Mouse (Mus musculus) liver, embryonic 11.5 days (tissue): ENCODE measurements around the gene Rgs17. TPM values are rescaled to one million over a fixed set of nuclear protein-coding genes. Genes with fewer than 3 reads are reported as not detected.

Experiments
- ATAC-seq: fragments of 200-750 bp; cut with Nextera tagmentation; replicated peaks from 2 replicates; pipeline ENCODE4 v1.8.0; 2017; ENCODE audit warnings: moderate number of reproducible peaks, mild to moderate bottlenecking, moderate TSS enrichment, moderate library complexity; ENCODE audit not compliant: low FRiP score
- DNase-seq: peaks from one replicate; pipeline ENCODE4 v3.0.0-alpha.2; 2017; ENCODE audit warnings: low spot score
- H3K27ac ChIP-seq: fragments of 300-500 bp; sonication (generic); 2 replicates; pipeline ENCODE4 v1.5.1; 2014; ENCODE audit warnings: mild to moderate bottlenecking, low read depth, low read length, control low read depth
- H3K27me3 ChIP-seq: fragments of 300-500 bp; sonication (generic); replicated peaks from 2 replicates; pipeline ENCODE4 v1.6.1; 2014; ENCODE audit warnings: low read length, mixed read lengths; ENCODE audit not compliant: control insufficient read depth, insufficient read depth
- H3K36me3 ChIP-seq: fragments of 300-500 bp; sonication (generic); 2 replicates; pipeline ENCODE4 v1.6.1; 2014; ENCODE audit warnings: mild to moderate bottlenecking, low read length, moderate library complexity, mixed read lengths; ENCODE audit not compliant: control insufficient read depth, insufficient read depth
- H3K4me1 ChIP-seq: fragments of 300-500 bp; sonication (generic); replicated peaks from 2 replicates; pipeline ENCODE4 v1.6.1; 2014; ENCODE audit warnings: low read length, mixed read lengths; ENCODE audit not compliant: control insufficient read depth, insufficient read depth
- H3K4me2 ChIP-seq: fragments of 300-500 bp; sonication (generic); 2 replicates; pipeline ENCODE4 v1.6.1; 2014; ENCODE audit warnings: mild to moderate bottlenecking, control low read depth, moderate library complexity
- H3K4me3 ChIP-seq: fragments of 300-500 bp; sonication (generic); 2 replicates; pipeline ENCODE4 v1.5.1; 2014; ENCODE audit warnings: low read depth, low read length, control low read depth
- H3K9ac ChIP-seq: fragments of 300-500 bp; sonication (generic); 2 replicates; pipeline ENCODE4 v1.6.1; 2014; ENCODE audit warnings: low read depth, low read length, control low read depth
- H3K9me3 ChIP-seq: fragments of 300-500 bp; sonication (generic); 2 replicates; pipeline ENCODE4 v1.6.1; 2016; ENCODE audit warnings: low read length, inconsistent platforms, mixed read lengths; ENCODE audit not compliant: control insufficient read depth
- WGBS: fragments of 180-500 bp; shearing (Covaris S2); extraction: QIAGEN DNeasy Blood & Tissue Kit; methylation state at CpG from one replicate; pipeline ENCODE4 v1.1.7; 2014; 5-methylcytosine and 5-hydroxymethylcytosine counted together
- polyA plus RNA-seq: library from polyadenylated mRNA; unstranded; fragments of >200 nt; fragmentation: Nextera tagmentation; extraction: Ambion mirVana; gene quantifications from 2 replicates; pipeline ENCODE4 v1.2.1, GENCODE M21; 2014

The Rgs17 gene
- polyA plus RNA-seq, 1 experiment from 2014 or later: 0.59 TPM

GRCm38 (mm10) chr10:5853290-5853868 lies 68.8 kb downstream of the Rgs17 start:
- Histone ChIP-seq H3K9ac (no peak overlapping the region), H3K4me1 (no peaks in the 10 kb centered on the region), H3K27me3 (no peaks in the 10 kb centered on the region), H3K36me3 (no peaks in the 10 kb centered on the region), H3K4me2 (no peak overlapping the region), H3K27ac (no peak overlapping the region), H3K4me3 (no peak overlapping the region), H3K9me3 (no peaks in the 10 kb centered on the region)
- DNase-seq (no peak), ATAC-seq (no peak)
- 87% methylated on average over 8 of the region's 8 CpGs for WGBS

GRCm38 (mm10) chr10:5846939-5847338 lies 75.3 kb downstream of the Rgs17 start:
- Histone ChIP-seq H3K4me1 (no peaks in the 10 kb centered on the region), H3K27me3 (no peaks in the 10 kb centered on the region), H3K9me3 (no peaks in the 10 kb centered on the region), H3K36me3 (no peaks in the 10 kb centered on the region), H3K27ac (no peak overlapping the region), H3K4me3 (no peak overlapping the region), H3K4me2 (no peak overlapping the region), H3K9ac (no peak overlapping the region)
- no peak for ATAC-seq
- 44% methylated on average over 2 of the region's 2 CpGs for WGBS
- DNase-seq: no peak

- Histone ChIP-seq H3K4me3 (no peak overlapping the region), H3K4me2 (no peak overlapping the region), H3K36me3 (no peaks in the 10 kb centered on the region), H3K27me3 (no peaks in the 10 kb centered on the region), H3K9ac (no peak overlapping the region), H3K4me1 (no peaks in the 10 kb centered on the region), H3K27ac (no peak overlapping the region), H3K9me3 (no peaks in the 10 kb centered on the region)
- ATAC-seq: no peak
- no peak for DNase-seq
- 84% methylated on average over 4 of the region's 4 CpGs for WGBS
Measured at GRCm38 (mm10) chr10:5841369-5841768, 80.8 kb downstream of the Rgs17 start.

- no peak overlapping the region for H3K27ac ChIP-seq
- ATAC-seq (no peak), DNase-seq (no peak)
- H3K4me3 ChIP-seq: no peak overlapping the region
- H3K27me3 ChIP-seq: no peaks in the 10 kb centered on the region
- WGBS: 58% methylated on average over 6 of the region's 6 CpGs
- no peak overlapping the region for H3K4me2 ChIP-seq
- peaks cover 5% of the 10 kb centered on the region; the same call in 1 of the 2 replicates for H3K36me3 ChIP-seq
- H3K9me3 ChIP-seq: no peaks in the 10 kb centered on the region
- peaks cover 12% of the 10 kb centered on the region for H3K4me1 ChIP-seq
- H3K9ac ChIP-seq: no peak overlapping the region
Measured at GRCm38 (mm10) chr10:5826336-5827025, 95.7 kb downstream of the Rgs17 start.

GRCm38 (mm10) chr10:5824779-5825178 lies 97.4 kb downstream of the Rgs17 start:
- WGBS: 2% methylated on average over 3 of the region's 3 CpGs
- H3K27ac ChIP-seq: peak overlapping the region; percentile 59; the same call in 1 of the 2 replicates
- peaks cover 6% of the 10 kb centered on the region; the same call in 1 of the 2 replicates for H3K36me3 ChIP-seq
- peak overlapping the region; percentile 96 for H3K4me3 ChIP-seq
- H3K4me1 ChIP-seq: peaks cover 15% of the 10 kb centered on the region
- H3K27me3 ChIP-seq: no peaks in the 10 kb centered on the region
- peak overlapping the region; percentile 61 for H3K9ac ChIP-seq
- no peaks in the 10 kb centered on the region for H3K9me3 ChIP-seq
- no peak for DNase-seq
- no peak; the same call in 1 of the 2 replicates for ATAC-seq
- H3K4me2 ChIP-seq: peak overlapping the region; percentile 81

- H3K36me3 ChIP-seq: peaks cover 10% of the 10 kb centered on the region; the same call in 1 of the 2 replicates
- peak within 1 kb of the TSS; percentile 81 for H3K4me2 ChIP-seq
- DNase-seq (peak; percentile 98), ATAC-seq (peak; percentile 91)
- H3K4me3 ChIP-seq: peak within 1 kb of the TSS; percentile 96
- no peaks in the 10 kb centered on the region for H3K9me3 ChIP-seq
- under 1% methylated on average over 47 of the region's 47 CpGs for WGBS
- peaks cover 15% of the 10 kb centered on the region for H3K4me1 ChIP-seq
- no peaks in the 10 kb centered on the region for H3K27me3 ChIP-seq
- peak within 1 kb of the TSS; percentile 91 for H3K27ac ChIP-seq
- H3K9ac ChIP-seq: peak within 1 kb of the TSS; percentile 95
Measured at GRCm38 (mm10) chr10:5823740-5824491, 98.3 kb downstream of the Rgs17 start, which contains the start of gene Mtrf1l. Gene Mtrf1l, minus strand, starts transcription at chr10:5823910.

GRCm38 (mm10) chr10:5823291-5823739 lies 98.9 kb downstream of the Rgs17 start:
- H3K4me3 ChIP-seq: peak overlapping the region; percentile 96
- WGBS: under 1% methylated on average over 37 of the region's 37 CpGs
- DNase-seq (peak; percentile 45), ATAC-seq (peak; percentile 2)
- peak overlapping the region; percentile 76 for H3K4me2 ChIP-seq
- H3K27me3 ChIP-seq: no peaks in the 10 kb centered on the region
- peaks cover 15% of the 10 kb centered on the region for H3K4me1 ChIP-seq
- H3K9me3 ChIP-seq: no peaks in the 10 kb centered on the region
- H3K27ac ChIP-seq: peak overlapping the region; percentile 91
- H3K9ac ChIP-seq: peak overlapping the region; percentile 95
- H3K36me3 ChIP-seq: peaks cover 15% of the 10 kb centered on the region

GRCm38 (mm10) chr10:5818772-5819171 lies 103.4 kb downstream of the Rgs17 start:
- ATAC-seq: no peak
- no peak overlapping the region for H3K4me2 ChIP-seq
- WGBS: 87% methylated on average over 3 of the region's 3 CpGs
- H3K9ac ChIP-seq: no peak overlapping the region
- DNase-seq: no peak
- no peak overlapping the region for H3K4me3 ChIP-seq
- H3K36me3 ChIP-seq: peaks cover 45% of the 10 kb centered on the region
- no peaks in the 10 kb centered on the region for H3K9me3 ChIP-seq
- no peaks in the 10 kb centered on the region for H3K27me3 ChIP-seq
- no peak overlapping the region for H3K27ac ChIP-seq
- H3K4me1 ChIP-seq: peaks cover 15% of the 10 kb centered on the region
